Mouse (Mus musculus) limb, embryonic 12.5 days (tissue): Measurements from ENCODE around the gene Dhcr7. TPM values are rescaled to one million over a fixed set of nuclear protein-coding genes. Genes with fewer than 3 reads are reported as not detected.

Experiments used
- ATAC-seq: fragments of 200-750 bp; cut with Nextera tagmentation; 2 replicates; pipeline ENCODE4 v1.8.0; 2017; ENCODE audit warnings: low read depth, moderate TSS enrichment; ENCODE audit not compliant: insufficient number of reproducible peaks, insufficient read depth, low FRiP score, low TSS enrichment
- H3K27ac ChIP-seq: fragments of 300-500 bp; sonication (generic); 2 replicates; pipeline ENCODE4 v1.5.1; 2016; ENCODE audit warnings: mild to moderate bottlenecking, moderate library complexity
- H3K27me3 ChIP-seq: fragments of 300-500 bp; sonication (generic); 2 replicates; pipeline ENCODE4 v1.6.1; 2016; ENCODE audit warnings: mild to moderate bottlenecking, moderate library complexity
- H3K36me3 ChIP-seq: fragments of 300-500 bp; sonication (generic); 2 replicates; pipeline ENCODE4 v1.6.1; 2016; ENCODE audit warnings: mild to moderate bottlenecking, moderate library complexity
- H3K4me1 ChIP-seq: fragments of 300-500 bp; sonication (generic); replicated peaks from 2 replicates; pipeline ENCODE4 v1.6.1; 2016
- H3K4me2 ChIP-seq: fragments of 300-500 bp; sonication (generic); 2 replicates; pipeline ENCODE4 v1.6.1; 2016; ENCODE audit warnings: mild to moderate bottlenecking, moderate library complexity
- H3K4me3 ChIP-seq: fragments of 300-500 bp; sonication (generic); replicated peaks from 2 replicates; pipeline ENCODE4 v1.5.1; 2016; ENCODE audit warnings: mild to moderate bottlenecking
- H3K9ac ChIP-seq: fragments of 300-500 bp; sonication (generic); replicated peaks from 2 replicates; pipeline ENCODE4 v1.6.1; 2016; ENCODE audit warnings: mild to moderate bottlenecking, moderate library complexity
- H3K9me3 ChIP-seq: fragments of 300-500 bp; sonication (generic); 2 replicates; pipeline ENCODE4 v1.6.1; 2016; ENCODE audit warnings: mild to moderate bottlenecking, moderate library complexity
- WGBS: fragments of 180-500 bp; shearing (Covaris S2); methylation state at CpG from one replicate; pipeline ENCODE4 v1.1.7; 2016; 5-methylcytosine and 5-hydroxymethylcytosine counted together
- polyA plus RNA-seq: library from polyadenylated mRNA; unstranded; fragments of >200 nt; fragmentation: Nextera tagmentation; extraction: Ambion mirVana; gene quantifications from 2 replicates; pipeline ENCODE4 v1.2.1, GENCODE M21; 2016

Gene Dhcr7
- polyA plus RNA-seq, 1 experiment from 2014 or later, result 31.0 TPM

- Histone ChIP-seq H3K36me3 (peaks cover 21% of the 10 kb centered on the region), H3K4me2 (no peak overlapping the region), H3K4me1 (peaks cover 17% of the 10 kb centered on the region), H3K9me3 (no peaks in the 10 kb centered on the region), H3K27me3 (no peaks in the 10 kb centered on the region), H3K9ac (no peak overlapping the region), H3K27ac (no peak overlapping the region), H3K4me3 (no peak overlapping the region)
- no peak for ATAC-seq
- WGBS, result 78% methylated on average over 6 of the region's 6 CpGs
Observed at GRCm38 (mm10) chr7:143833581-143834190, 10.7 kb downstream of the Dhcr7 start.

GRCm38 (mm10) chr7:143834316-143834715, 11.4 kb downstream of the Dhcr7 start:
- ATAC-seq, result no peak
- peaks cover 17% of the 10 kb centered on the region for H3K4me1 ChIP-seq
- peaks cover 28% of the 10 kb centered on the region for H3K36me3 ChIP-seq

GRCm38 (mm10) chr7:143834972-143835371, 12.0 kb downstream of the Dhcr7 start:
- no peak for ATAC-seq
- H3K27ac ChIP-seq, result no peak overlapping the region
- H3K4me3 ChIP-seq, result no peak overlapping the region
- no peaks in the 10 kb centered on the region for H3K27me3 ChIP-seq
- WGBS, result 77% methylated on average over 3 of the region's 3 CpGs
- no peak overlapping the region for H3K4me2 ChIP-seq
- peaks cover 34% of the 10 kb centered on the region for H3K36me3 ChIP-seq
- H3K4me1 ChIP-seq, result peaks cover 17% of the 10 kb centered on the region
- no peak overlapping the region for H3K9ac ChIP-seq
- no peaks in the 10 kb centered on the region for H3K9me3 ChIP-seq

More at GRCm38 (mm10) chr7:143834316-143834715, 11.4 kb downstream of the Dhcr7 start:
- Histone ChIP-seq H3K9me3 (no peaks in the 10 kb centered on the region), H3K4me2 (no peak overlapping the region), H3K9ac (no peak overlapping the region), H3K4me3 (no peak overlapping the region), H3K27me3 (no peaks in the 10 kb centered on the region), H3K27ac (no peak overlapping the region)
- WGBS, result 96% methylated on average over 2 of the region's 2 CpGs

- H3K4me2 ChIP-seq, result no peak overlapping the region
- H3K4me3 ChIP-seq, result no peak overlapping the region
- 92% methylated on average over 3 of the region's 3 CpGs for WGBS
- H3K36me3 ChIP-seq, result peaks cover 63% of the 10 kb centered on the region
- H3K4me1 ChIP-seq, result no peaks in the 10 kb centered on the region
- no peak overlapping the region for H3K9ac ChIP-seq
- ATAC-seq, result no peak
- no peak overlapping the region for H3K27ac ChIP-seq
- no peaks in the 10 kb centered on the region for H3K27me3 ChIP-seq
- no peaks in the 10 kb centered on the region for H3K9me3 ChIP-seq
Observed at GRCm38 (mm10) chr7:143837705-143838358, 14.9 kb downstream of the Dhcr7 start.

GRCm38 (mm10) chr7:143840121-143840520, 17.2 kb downstream of the Dhcr7 start:
- H3K4me3 ChIP-seq, result no peak overlapping the region
- H3K27ac ChIP-seq, result no peak overlapping the region
- no peak overlapping the region for H3K4me2 ChIP-seq
- no peaks in the 10 kb centered on the region for H3K27me3 ChIP-seq
- no peak overlapping the region for H3K9ac ChIP-seq
- no peaks in the 10 kb centered on the region for H3K4me1 ChIP-seq
- WGBS, result 91% methylated on average over 5 of the region's 5 CpGs
- no peak for ATAC-seq
- no peaks in the 10 kb centered on the region for H3K9me3 ChIP-seq
- peaks cover 86% of the 10 kb centered on the region for H3K36me3 ChIP-seq

- ATAC-seq, result no peak
- WGBS, result 95% methylated on average over 8 of the region's 8 CpGs
- no peak overlapping the region for H3K4me3 ChIP-seq
Observed at GRCm38 (mm10) chr7:143841301-143841700, 18.4 kb downstream of the Dhcr7 start.

GRCm38 (mm10) chr7:143848127-143848767, 25.3 kb downstream of the Dhcr7 start:
- no peak overlapping the region for H3K27ac ChIP-seq
- no peaks in the 10 kb centered on the region for H3K9me3 ChIP-seq
- H3K4me2 ChIP-seq, result no peak overlapping the region
- H3K9ac ChIP-seq, result no peak overlapping the region
- 87% methylated on average over 5 of the region's 5 CpGs for WGBS
- H3K27me3 ChIP-seq, result no peaks in the 10 kb centered on the region
- no peak for ATAC-seq
- H3K36me3 ChIP-seq, result peaks cover 59% of the 10 kb centered on the region
- no peak overlapping the region for H3K4me3 ChIP-seq
- H3K4me1 ChIP-seq, result no peaks in the 10 kb centered on the region

More at GRCm38 (mm10) chr7:143841301-143841700, 18.4 kb downstream of the Dhcr7 start:
- no peak overlapping the region for H3K4me2 ChIP-seq
- H3K9ac ChIP-seq, result no peak overlapping the region
- no peaks in the 10 kb centered on the region for H3K9me3 ChIP-seq
- H3K36me3 ChIP-seq, result peaks cover 97% of the 10 kb centered on the region
- H3K27me3 ChIP-seq, result no peaks in the 10 kb centered on the region
- H3K4me1 ChIP-seq, result no peaks in the 10 kb centered on the region
- H3K27ac ChIP-seq, result no peak overlapping the region

GRCm38 (mm10) chr7:143848768-143849482, 26.0 kb downstream of the Dhcr7 start:
- Histone ChIP-seq H3K4me1 (no peaks in the 10 kb centered on the region), H3K4me2 (no peak overlapping the region), H3K9ac (no peak overlapping the region), H3K27ac (no peak overlapping the region), H3K36me3 (peaks cover 52% of the 10 kb centered on the region), H3K27me3 (no peaks in the 10 kb centered on the region), H3K4me3 (no peak overlapping the region), H3K9me3 (no peaks in the 10 kb centered on the region)
- ATAC-seq, result no peak
- WGBS, result 87% methylated on average over 7 of the region's 8 CpGs

GRCm38 (mm10) chr7:143866538-143866937, 43.6 kb downstream of the Dhcr7 start, which contains the start of gene Gm498:
Gene Gm498 (plus strand): TSS chr7:143866838.
- H3K27ac ChIP-seq, result no peak within 1 kb of the TSS
- no peaks in the 10 kb centered on the region for H3K27me3 ChIP-seq
- H3K9me3 ChIP-seq, result no peaks in the 10 kb centered on the region
- H3K4me1 ChIP-seq, result no peaks in the 10 kb centered on the region
- no peak within 1 kb of the TSS for H3K4me2 ChIP-seq
- WGBS, result 78% methylated on average over 2 of the region's 2 CpGs
- no peaks in the 10 kb centered on the region for H3K36me3 ChIP-seq
- H3K4me3 ChIP-seq, result no peak within 1 kb of the TSS
- H3K9ac ChIP-seq, result no peak within 1 kb of the TSS
- ATAC-seq, result no peak

GRCm38 (mm10) chr7:143868874-143869273, 45.9 kb downstream of the Dhcr7 start:
- ATAC-seq, result no peak
- H3K4me2 ChIP-seq, result no peak overlapping the region
- H3K9me3 ChIP-seq, result 0 out of 2 replicates have a peak, but pooled peaks cover 4% of the 10 kb centered on the region
- H3K27me3 ChIP-seq, result no peaks in the 10 kb centered on the region
- no peak overlapping the region for H3K4me3 ChIP-seq
- H3K27ac ChIP-seq, result no peak overlapping the region
- no peaks in the 10 kb centered on the region for H3K36me3 ChIP-seq
- 82% methylated on average over 4 of the region's 4 CpGs for WGBS
- no peaks in the 10 kb centered on the region for H3K4me1 ChIP-seq
- no peak overlapping the region for H3K9ac ChIP-seq

- Histone ChIP-seq H3K4me1 (no peaks in the 10 kb centered on the region; the same call in 1 of the 2 replicates), H3K36me3 (no peaks in the 10 kb centered on the region), H3K9ac (no peak overlapping the region), H3K27ac (no peak overlapping the region), H3K4me3 (no peak overlapping the region), H3K9me3 (no peaks in the 10 kb centered on the region), H3K27me3 (no peaks in the 10 kb centered on the region), H3K4me2 (no peak overlapping the region)
- no peak for ATAC-seq
- 84% methylated on average over 6 of the region's 6 CpGs for WGBS
Observed at GRCm38 (mm10) chr7:143883717-143884116, 60.8 kb downstream of the Dhcr7 start.
